ENCODE assay signal across 29 mouse cellular contexts in the genomic region with DNA sequence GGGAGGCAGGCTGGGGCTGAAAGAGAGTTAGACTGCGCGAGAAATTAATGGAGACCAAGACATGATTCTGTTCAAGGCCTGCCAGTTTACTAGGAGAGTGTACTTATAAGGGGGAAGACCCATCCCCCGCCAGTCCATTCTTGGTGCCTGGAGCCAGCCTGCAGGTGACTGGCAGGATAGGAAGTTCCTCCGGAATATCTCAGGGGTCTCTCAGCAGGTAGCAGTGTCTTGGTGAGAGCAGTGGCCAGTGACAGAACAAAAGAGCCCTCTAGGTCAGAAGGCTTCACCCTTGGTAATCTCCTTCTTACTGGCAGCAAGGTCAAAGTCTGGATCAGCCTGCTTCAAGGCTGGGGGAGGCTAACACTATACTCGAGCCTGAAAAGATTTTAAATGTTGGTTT.
"Had no signal": no experiment of that assay in that cellular context is flagged by ENCODE, and none has a peak within 500 bp of the region (broad histone marks: within the 10 kb centered on the region; RNA-seq: fewer than 3 reads in every experiment).

No protein-coding gene starts in this region.

- H3K27ac ChIP-seq: heart, adult 2 months; heart, embryonic 13.5 days; heart, embryonic 15.5 days; hindbrain, embryonic 10.5 days; hindbrain, embryonic 12.5 days; hindbrain, embryonic 15.5 days; hindbrain, postnatal 0 days; kidney, embryonic 15.5 days; kidney, postnatal 0 days; layer of hippocampus, adult 2 months; left cerebral cortex, adult 2 months; limb, embryonic 10.5 days; limb, embryonic 12.5 days; liver, embryonic 13.5 days; liver, embryonic 15.5 days had no signal

- H3K4me2 ChIP-seq: heart, embryonic 11.5 days; heart, embryonic 13.5 days; heart, embryonic 15.5 days; hindbrain, embryonic 12.5 days; hindbrain, embryonic 15.5 days; kidney, embryonic 15.5 days; limb, embryonic 12.5 days; liver, embryonic 11.5 days; liver, embryonic 13.5 days; liver, embryonic 15.5 days had no signal

- DNase-seq: gastrocnemius, postnatal 14 days; gastrocnemius, postnatal 36 days; heart, adult 11 months; heart, adult 2 months; heart, postnatal 14 days; heart, postnatal 4 days; kidney, adult 11 months; kidney, adult 2 months; kidney, adult 9 months; kidney, postnatal 25 days; kidney, postnatal 4 days; liver; liver, embryonic 13.5 days had no signal

- H3K9me3 ChIP-seq: heart, embryonic 13.5 days; heart, embryonic 15.5 days; hindbrain, embryonic 10.5 days; hindbrain, embryonic 12.5 days; hindbrain, embryonic 15.5 days; kidney, embryonic 15.5 days; limb, embryonic 10.5 days; limb, embryonic 12.5 days; liver, embryonic 13.5 days; liver, embryonic 15.5 days had no signal

- H3K9ac ChIP-seq: heart, embryonic 13.5 days; heart, embryonic 15.5 days; hindbrain, embryonic 12.5 days; hindbrain, embryonic 15.5 days; kidney, embryonic 15.5 days; limb, embryonic 12.5 days; liver, embryonic 13.5 days; liver, embryonic 15.5 days had no signal

- H3K27me3 ChIP-seq: heart, embryonic 13.5 days; heart, embryonic 15.5 days; hindbrain, embryonic 12.5 days; hindbrain, embryonic 15.5 days; kidney, embryonic 15.5 days; limb, embryonic 12.5 days; liver, embryonic 13.5 days; liver, embryonic 15.5 days had no signal

- H3K36me3 ChIP-seq: heart, embryonic 13.5 days; heart, embryonic 15.5 days; hindbrain, embryonic 10.5 days; hindbrain, embryonic 12.5 days; hindbrain, embryonic 15.5 days; kidney, embryonic 15.5 days; limb, embryonic 10.5 days; limb, embryonic 12.5 days; liver, embryonic 13.5 days; liver, embryonic 15.5 days had no signal

- H3K4me3 ChIP-seq: heart, adult 2 months; heart, embryonic 13.5 days; heart, embryonic 15.5 days; hindbrain, embryonic 10.5 days; hindbrain, embryonic 12.5 days; hindbrain, embryonic 15.5 days; kidney, embryonic 15.5 days; layer of hippocampus, adult 2 months; left cerebral cortex, adult 2 months; limb, embryonic 10.5 days; limb, embryonic 12.5 days; liver, embryonic 13.5 days; liver, embryonic 15.5 days had no signal

- H3K4me1 ChIP-seq: heart, embryonic 13.5 days; heart, embryonic 15.5 days; hindbrain, embryonic 10.5 days; hindbrain, embryonic 12.5 days; hindbrain, embryonic 15.5 days; kidney, embryonic 15.5 days; limb, embryonic 10.5 days; limb, embryonic 12.5 days; liver, embryonic 13.5 days; liver, embryonic 15.5 days had no signal

- ATAC-seq: hindbrain, postnatal 0 days; intestine, embryonic 16.5 days had no signal
